Mouse (Mus musculus): ENCODE measurements around the gene Pmm1. TPM values are rescaled to one million over a fixed set of nuclear protein-coding genes. Genes with fewer than 3 reads are reported as not detected.

The Pmm1 gene
- 120 and 128 TPM in 2 replicates for total RNA-seq (2012; rRNA removed)
- total RNA-seq (2014; rRNA removed): 48.3 and 51.8 TPM in 2 replicates
- 140 and 153 TPM in 2 replicates for polyA plus RNA-seq (2012; ENCODE audit: insufficient read length, low read depth)

DNA sequence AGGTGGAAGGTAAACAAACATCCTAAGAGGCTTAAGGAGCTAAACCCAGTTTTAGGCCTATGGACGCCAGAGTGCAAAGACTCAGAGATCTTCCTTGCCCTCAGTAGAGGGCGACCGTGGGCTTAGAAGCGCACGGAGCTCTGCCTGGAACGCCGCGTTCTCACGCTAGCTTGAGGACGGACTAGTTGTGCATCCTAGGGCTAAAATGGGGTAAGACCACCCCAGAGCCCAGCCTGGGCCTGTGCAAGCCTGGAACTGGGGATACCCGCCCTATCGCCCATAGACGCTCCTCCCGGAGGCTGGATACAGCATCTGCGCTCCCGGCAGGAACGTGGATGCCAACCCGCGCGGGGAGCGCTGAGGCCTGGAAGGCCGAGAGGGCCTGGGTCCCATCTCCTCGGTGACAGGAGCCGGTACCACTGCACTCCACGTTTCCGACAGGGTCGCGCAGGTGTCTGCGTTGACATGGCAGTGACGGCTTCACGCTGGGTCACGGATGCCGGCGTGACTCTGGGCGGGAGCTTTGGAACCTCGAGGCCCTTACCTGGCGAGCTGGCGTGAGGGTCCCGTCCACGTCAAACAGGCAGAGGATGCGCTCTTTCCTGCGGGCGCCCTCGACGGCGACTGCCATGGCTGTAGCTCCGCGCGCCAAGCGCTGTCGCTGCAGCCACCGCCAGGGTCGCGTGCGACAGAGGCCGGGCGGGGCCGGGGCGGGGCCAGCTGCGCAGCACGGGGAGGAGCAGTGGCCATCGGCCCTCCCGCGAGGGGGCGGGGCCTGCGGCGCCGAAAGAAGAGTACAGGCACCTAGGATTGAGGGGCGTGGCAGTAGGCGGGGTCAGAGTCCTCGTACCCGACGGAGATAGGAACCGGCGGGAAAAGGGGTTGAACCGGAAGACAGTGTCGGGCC lies at the start of gene Pmm1:
TSS of gene Pmm1 (minus strand) at position 760 of the 907 bp plus-strand sequence.
- peak within 1 kb of the TSS; percentile 75 for H3K27ac ChIP-seq (ENCODE audit: insufficient read depth, low read depth)
- dilution Hi-C loops (cut with MboI; ENCODE audit: extremely low pct_ligation_motif_present, extremely low pct_unique_long_range_greater_than_20kb, low sequenced_read_pairs): no loop called here
- TF ChIP-seq ZKSCAN1 (IDR thresholded peaks at IDR 0.05; ENCODE audit: borderline replicate concordance, low read depth, low read length): no peak
- TF ChIP-seq ELF1 (IDR thresholded peaks at IDR 0.05; ENCODE audit: low read depth, low read length): peak; percentile 80
- TF ChIP-seq CTCF (conservative IDR thresholded peaks at IDR 0.05 in 1 of 2, IDR thresholded peaks at IDR 0.05 in 1 of 2; ENCODE audit: low read depth in 2 of 2, low read length in 2 of 2): peak; percentile 14 to 94; a peak in 2 of 4 replicates
- TF ChIP-seq ZNF384 (IDR thresholded peaks at IDR 0.05; ENCODE audit: low read depth, low read length): no peak
- peak; percentile 57; the same call in 1 of the 2 replicates for TF ChIP-seq ZMIZ1 (IDR thresholded peaks at IDR 0.05; ENCODE audit: low read depth, low read length)
- no peak for TF ChIP-seq EP300 (IDR thresholded peaks at IDR 0.05; ENCODE audit: low read length)
- TF ChIP-seq MXI1 (IDR thresholded peaks at IDR 0.05; ENCODE audit: low read depth, low read length): peak; percentile 74
- TF ChIP-seq UBTF (IDR thresholded peaks at IDR 0.05; ENCODE audit: low read depth, low read length): 0 out of 2 replicates have a peak, but pooled peaks have one; percentile 53
- no peak for TF ChIP-seq HCFC1 (IDR thresholded peaks at IDR 0.05; ENCODE audit: low read depth, low read length)
- TF ChIP-seq SIN3A (IDR thresholded peaks at IDR 0.05; ENCODE audit: low read length): peak; percentile 83
- TF ChIP-seq KAT2A (IDR thresholded peaks at IDR 0.05; ENCODE audit: insufficient replicate concordance, low read length): no peak
- TF ChIP-seq TBP (conservative IDR thresholded peaks at IDR 0.05; ENCODE audit: low read depth, low read length): no peak
- peak; percentile 93 for TF ChIP-seq SMC3 (IDR thresholded peaks at IDR 0.05; ENCODE audit: low read depth, low read length)
- no peak for TF ChIP-seq CHD2 (IDR thresholded peaks at IDR 0.05; ENCODE audit: low read length)
- TF ChIP-seq USF2 (conservative IDR thresholded peaks at IDR 0.05; ENCODE audit: low read depth, low read length): no peak
- TF ChIP-seq RAD21 (IDR thresholded peaks at IDR 0.05; ENCODE audit: low read depth, low read length): peak; percentile 85
- TF ChIP-seq CHD1 (IDR thresholded peaks at IDR 0.05; ENCODE audit: low read depth, low read length): peak; percentile 51; the same call in 1 of the 2 replicates
- TF ChIP-seq POLR2AphosphoS2 (IDR thresholded peaks at IDR 0.05; ENCODE audit: low read depth, low read length): no peak
- TF ChIP-seq PAX5 (IDR thresholded peaks at IDR 0.05; ENCODE audit: low read length): no peak
- peak; percentile 56; the same call in 1 of the 2 replicates for TF ChIP-seq RCOR1 (conservative IDR thresholded peaks at IDR 0.05; ENCODE audit: low read depth, low read length)
- TF ChIP-seq MAZ (IDR thresholded peaks at IDR 0.05; ENCODE audit: low read depth, low read length): peak; percentile 7; the same call in 1 of the 2 replicates
- no peak for TF ChIP-seq E2F4 (IDR thresholded peaks at IDR 0.05; ENCODE audit: insufficient replicate concordance, low read depth, low read length)
- no peak for TF ChIP-seq ETS1 (conservative IDR thresholded peaks at IDR 0.05; ENCODE audit: low read depth, low read length)
- peak; percentile 94 for TF ChIP-seq BHLHE40 (IDR thresholded peaks at IDR 0.05; ENCODE audit: low read depth, low read length)
- TF ChIP-seq MAX (IDR thresholded peaks at IDR 0.05; ENCODE audit: low read length): peak; percentile 81; the same call in 1 of the 2 replicates
- TF ChIP-seq MEF2A (IDR thresholded peaks at IDR 0.05; ENCODE audit: borderline replicate concordance, low read depth, low read length): 0 out of 2 replicates have a peak, but pooled peaks have one; percentile 8
- TF ChIP-seq NRF1 (IDR thresholded peaks at IDR 0.05; ENCODE audit: low read depth, low read length): peak; percentile 75
- TF ChIP-seq JUN (IDR thresholded peaks at IDR 0.05; ENCODE audit: insufficient read depth, low read depth, low read length): no peak
- TF ChIP-seq POLR2A (IDR thresholded peaks at IDR 0.05; ENCODE audit: low read depth, low read length): peak; percentile 81
- 0 out of 2 replicates have a peak, but pooled peaks have one; percentile 30 for TF ChIP-seq IRF4 (IDR thresholded peaks at IDR 0.05; ENCODE audit: low read depth, low read length)
- peak; percentile 62 for TF ChIP-seq ZC3H11A (IDR thresholded peaks at IDR 0.05; ENCODE audit: low read depth, low read length)
- peak; percentile 68; the same call in 1 of the 2 replicates for TF ChIP-seq MYC (IDR thresholded peaks at IDR 0.05; ENCODE audit: low read depth, low read length)
- TF ChIP-seq MAFK (IDR thresholded peaks at IDR 0.05; ENCODE audit: insufficient replicate concordance, low read length): no peak
- TF ChIP-seq USF1 (IDR thresholded peaks at IDR 0.05; ENCODE audit: low read depth, low read length): no peak
- TF ChIP-seq GABPA (IDR thresholded peaks at IDR 0.05; ENCODE audit: insufficient replicate concordance, low read depth, low read length): no peak
- peak; percentile 65 for TF ChIP-seq TCF12 (IDR thresholded peaks at IDR 0.05; ENCODE audit: low read depth, low read length)
- TF ChIP-seq JUND (conservative IDR thresholded peaks at IDR 0.05; ENCODE audit: low read depth, low read length): no peak

More for the DNA sequence above, at the start of gene Pmm1:
- Histone ChIP-seq H3K79me2 (replicated peaks; ENCODE audit: control insufficient read depth, extremely low read depth, insufficient read depth, poor library complexity, severe bottlenecking) (peaks cover 18% of the 10 kb centered on the region), H3K4me2 (ENCODE audit: insufficient read depth, low read depth, poor library complexity, severe bottlenecking) (peak within 1 kb of the TSS; percentile 76), H3K36me3 (replicated peaks in 1 of 2; ENCODE audit: control insufficient read depth in 1 of 2, insufficient read depth in 1 of 2, low read length in 1 of 2) (peaks cover 17 to 34% of the 10 kb centered on the region in 2 experiments), H3K4me3 (replicated peaks in 1 of 3; ENCODE audit: low read depth in 2 of 3, low read length in 2 of 3, poor library complexity in 1 of 3) (peak within 1 kb of the TSS; percentile 63 to 95 (median 95)), H3K9ac (ENCODE audit: insufficient read depth, low read depth) (peak within 1 kb of the TSS; percentile 92), H3K4me1 (ENCODE audit: control insufficient read depth in 1 of 2, insufficient read depth in 2 of 2) (peaks cover 4 to 29% of the 10 kb centered on the region in 2 experiments; a peak in 3 of 4 replicates), H3K27me3 (replicated peaks) (no peaks in the 10 kb centered on the region), H3K9me3 (replicated peaks; ENCODE audit: low read length) (no peaks in the 10 kb centered on the region)
- DNase-seq (ENCODE audit: extremely low read depth): peak; percentile 99
- in situ Hi-C loops (cut with MboI; ENCODE audit: low pct_ligation_motif_present, low pct_unique_long_range_greater_than_20kb, low sequenced_read_pairs): no loop called here
